8 mouse cellular contexts compared by ENCODE assay signal in the genomic region with DNA sequence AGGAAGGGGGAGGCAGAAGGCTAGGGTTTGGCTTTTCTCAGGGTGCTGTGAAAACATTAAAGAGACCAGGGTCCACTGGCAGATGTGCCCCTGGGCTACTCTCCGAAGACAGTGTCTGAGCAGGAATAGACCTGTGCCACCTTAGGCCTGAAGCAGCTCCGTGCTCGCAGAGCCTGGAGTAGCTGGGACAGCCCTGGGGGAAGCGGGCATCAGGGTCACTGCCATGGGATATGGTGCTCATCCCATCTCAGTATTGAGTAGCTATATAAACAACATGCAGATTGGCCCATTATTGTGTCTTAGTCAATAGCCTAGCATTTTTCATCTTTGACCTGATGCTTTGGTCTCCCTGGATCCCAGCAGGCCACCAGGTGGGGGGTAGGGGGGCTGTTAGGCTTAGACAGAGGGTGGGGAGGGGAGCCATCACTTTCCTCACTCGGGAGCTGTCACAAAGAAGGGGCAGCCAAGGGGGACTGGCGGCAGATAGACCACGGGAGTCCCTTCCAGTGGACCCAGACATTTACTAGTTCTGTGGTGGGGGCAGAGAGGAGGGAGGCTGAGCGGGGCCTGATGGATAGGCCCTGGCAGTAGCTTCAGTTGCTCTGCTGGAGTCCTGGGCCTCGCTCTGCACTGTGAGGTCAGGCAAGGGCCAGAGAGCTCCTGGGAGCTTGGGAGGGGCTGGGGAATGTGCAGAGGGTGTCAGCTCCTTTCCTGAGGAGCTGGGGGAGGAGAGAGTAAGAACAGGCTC. TPM values are rescaled to one million over a fixed set of nuclear protein-coding genes. Genes with fewer than 3 reads are reported as not detected.
DNase-seq lines count a peak whose midpoint lies in the region; ATAC-seq and TF ChIP-seq lines count a peak whose summit lies in the region.
"Had no signal": no experiment of that assay in that cellular context is flagged by ENCODE, and none has a peak within 500 bp of the region (broad histone marks: within the 10 kb centered on the region; RNA-seq: fewer than 3 reads in every experiment).

No protein-coding gene starts in this region.

- peak; percentile 24 for ATAC-seq in intestine, embryonic 15.5 days
- ATAC-seq in intestine, postnatal 0 days, result no peak

- H3K27ac ChIP-seq in intestine, embryonic 15.5 days, result no peak overlapping the region; the same call in 1 of the 2 replicates
- H3K27ac ChIP-seq in intestine, postnatal 0 days (ENCODE audit: low read depth, low read length), result no peak overlapping the region
- H3K27ac ChIP-seq in limb, embryonic 10.5 days, result peak overlapping the region; percentile 84

- no peak overlapping the region for H3K4me3 ChIP-seq in intestine, embryonic 15.5 days (replicated peaks)
- no peak overlapping the region for H3K4me3 ChIP-seq in intestine, postnatal 0 days (ENCODE audit: low read depth, low read length)
- H3K4me3 ChIP-seq in limb, embryonic 10.5 days, result peak overlapping the region; percentile 8; the same call in 1 of the 2 replicates
- H3K4me3 ChIP-seq: megakaryocyte, embryonic 14.5 days had no signal

- H3K27me3 ChIP-seq in intestine, embryonic 15.5 days (replicated peaks), result no peaks in the 10 kb centered on the region
- no peaks in the 10 kb centered on the region for H3K27me3 ChIP-seq in intestine, postnatal 0 days (replicated peaks; ENCODE audit: control insufficient read depth, insufficient read depth, low read length)
- peaks cover 34% of the 10 kb centered on the region for H3K27me3 ChIP-seq in limb, embryonic 10.5 days (ENCODE audit: low read depth, poor library complexity, severe bottlenecking)

- no peak overlapping the region for H3K4me2 ChIP-seq in intestine, embryonic 15.5 days (replicated peaks)
- H3K4me2 ChIP-seq in intestine, postnatal 0 days (replicated peaks; ENCODE audit: low read depth), result no peak overlapping the region

- TF ChIP-seq CTCF in intestine, postnatal 0 days (IDR thresholded peaks at IDR 0.05; ENCODE audit: low read depth), result no peak

- H3K9ac ChIP-seq in intestine, embryonic 15.5 days, result no peak overlapping the region
- no peak overlapping the region for H3K9ac ChIP-seq in intestine, postnatal 0 days (ENCODE audit: low read depth, low read length)

- DNase-seq in embryo, embryonic 11 days, result peak; percentile 58
- DNase-seq in limb, embryonic 10.5 days (ENCODE audit: low spot score), result peak; percentile 48
- peak; percentile 67 for DNase-seq in retina, postnatal 1 day
- DNase-seq in layer of hippocampus, postnatal 14 days (ENCODE audit: low spot score in 2 of 2), result no peak
- no peak for DNase-seq in cerebellum, adult 11 months

- 56% methylated on average over 9 of the region's 9 CpGs for WGBS in intestine, embryonic 15.5 days
- WGBS in intestine, postnatal 0 days, result 68% methylated on average over 9 of the region's 9 CpGs
- WGBS in limb, embryonic 10.5 days, result 29% methylated on average over 9 of the region's 9 CpGs

- no peaks in the 10 kb centered on the region for H3K36me3 ChIP-seq in intestine, embryonic 15.5 days
- no peaks in the 10 kb centered on the region for H3K36me3 ChIP-seq in intestine, postnatal 0 days (ENCODE audit: control insufficient read depth, insufficient read depth)
- H3K36me3 ChIP-seq in limb, embryonic 10.5 days, result no peaks in the 10 kb centered on the region

- peaks cover 34% of the 10 kb centered on the region; the same call in 1 of the 2 replicates for H3K4me1 ChIP-seq in intestine, embryonic 15.5 days (replicated peaks)
- H3K4me1 ChIP-seq in intestine, postnatal 0 days (replicated peaks; ENCODE audit: control insufficient read depth, insufficient read depth, low read length), result no peaks in the 10 kb centered on the region
- peaks cover 87% of the 10 kb centered on the region for H3K4me1 ChIP-seq in limb, embryonic 10.5 days
- H3K4me1 ChIP-seq: megakaryocyte, embryonic 14.5 days had no signal

- H3K9me3 ChIP-seq in intestine, embryonic 15.5 days, result no peaks in the 10 kb centered on the region
- no peaks in the 10 kb centered on the region for H3K9me3 ChIP-seq in intestine, postnatal 0 days (ENCODE audit: control insufficient read depth)
- H3K9me3 ChIP-seq in limb, embryonic 10.5 days (replicated peaks), result no peaks in the 10 kb centered on the region
- H3K9me3 ChIP-seq: megakaryocyte, embryonic 14.5 days had no signal

RNA-seq across cellular contexts. Expression of a gene that starts 49.7 kb away (rescaled TPM):
- 31.0 and 33.8 TPM in 2 replicates for polyA plus RNA-seq in intestine, embryonic 15.5 days (2015; fragmentation: Nextera tagmentation; extraction: Ambion mirVana)
- 16.3 and 16.6 TPM in 2 replicates for polyA plus RNA-seq in intestine, postnatal 0 days (2015; fragmentation: Nextera tagmentation; extraction: Ambion mirVana)
- 35.6 and 36.8 TPM in 2 replicates for polyA plus RNA-seq in limb, embryonic 10.5 days (2016; fragmentation: Nextera tagmentation; extraction: Ambion mirVana)
- total RNA-seq in layer of hippocampus, postnatal 14 days (2021), result 10 to 100 TPM; 10.1 to 10.9 TPM

RNA-seq across cellular contexts. Expression of a gene that starts 49.8 kb away (rescaled TPM):
- 52.7 and 52.8 TPM in 2 replicates for polyA plus RNA-seq in intestine, embryonic 15.5 days (2015; fragmentation: Nextera tagmentation; extraction: Ambion mirVana)
- 73.5 and 80.7 TPM in 2 replicates for polyA plus RNA-seq in intestine, postnatal 0 days (2015; fragmentation: Nextera tagmentation; extraction: Ambion mirVana)
- polyA plus RNA-seq in limb, embryonic 10.5 days (2016; fragmentation: Nextera tagmentation; extraction: Ambion mirVana), result 62.6 and 66.7 TPM in 2 replicates
- total RNA-seq in layer of hippocampus, postnatal 14 days (2021), result 10 to 100 TPM; 24.5 to 28.6 TPM

Comparison
In these comparisons a context has a peak if more than half of its experiments do, and no peak if none do; other contexts are left out.
1. DNase-seq: peak in embryo, embryonic 11 days (single experiment), limb, embryonic 10.5 days (single experiment) and retina, postnatal 1 day (single experiment); none in layer of hippocampus, postnatal 14 days (0 of 2) and cerebellum, adult 11 months (single experiment).